Mouse (Mus musculus) limb, embryonic 10.5 days (tissue): ENCODE data around the gene Abhd6. TPM values are rescaled to one million over a fixed set of nuclear protein-coding genes. Genes with fewer than 3 reads are reported as not detected.

Source experiments
- DNase-seq: peaks from one replicate; pipeline ENCODE4 v3.0.0-alpha.2; 2017; ENCODE audit warnings: low spot score
- H3K27ac ChIP-seq: fragments of 300-500 bp; sonication (generic); 2 replicates; pipeline ENCODE4 v1.5.1; 2016; ENCODE audit warnings: mild to moderate bottlenecking
- H3K27me3 ChIP-seq: fragments of 300-500 bp; sonication (generic); 2 replicates; pipeline ENCODE4 v1.6.1; 2016; ENCODE audit warnings: low read depth, mild to moderate bottlenecking; ENCODE audit not compliant: poor library complexity, severe bottlenecking
- H3K36me3 ChIP-seq: fragments of 300-500 bp; sonication (generic); 2 replicates; pipeline ENCODE4 v1.6.1; 2016; ENCODE audit warnings: mild to moderate bottlenecking, moderate library complexity
- H3K4me1 ChIP-seq: fragments of 300-500 bp; sonication (generic); 2 replicates; pipeline ENCODE4 v1.6.1; 2016
- H3K4me3 ChIP-seq: fragments of 300-500 bp; sonication (generic); 2 replicates; pipeline ENCODE4 v1.5.1; 2016; ENCODE audit warnings: mild to moderate bottlenecking, moderate library complexity
- H3K9me3 ChIP-seq: fragments of 300-500 bp; sonication (generic); replicated peaks from 2 replicates; pipeline ENCODE4 v1.6.1; 2016; ENCODE audit warnings: mild to moderate bottlenecking
- WGBS: fragments of 180-500 bp; shearing (Covaris S2); methylation state at CpG from one replicate; pipeline ENCODE4 v1.1.7; 2016; 5-methylcytosine and 5-hydroxymethylcytosine counted together
- polyA plus RNA-seq: library from polyadenylated mRNA; unstranded; fragments of >200 nt; fragmentation: Nextera tagmentation; extraction: Ambion mirVana; gene quantifications from 2 replicates; pipeline ENCODE4 v1.2.1, GENCODE M21; 2016

Abhd6 gene
- polyA plus RNA-seq: 13.8 and 20.9 TPM in 2 replicates

DNA sequence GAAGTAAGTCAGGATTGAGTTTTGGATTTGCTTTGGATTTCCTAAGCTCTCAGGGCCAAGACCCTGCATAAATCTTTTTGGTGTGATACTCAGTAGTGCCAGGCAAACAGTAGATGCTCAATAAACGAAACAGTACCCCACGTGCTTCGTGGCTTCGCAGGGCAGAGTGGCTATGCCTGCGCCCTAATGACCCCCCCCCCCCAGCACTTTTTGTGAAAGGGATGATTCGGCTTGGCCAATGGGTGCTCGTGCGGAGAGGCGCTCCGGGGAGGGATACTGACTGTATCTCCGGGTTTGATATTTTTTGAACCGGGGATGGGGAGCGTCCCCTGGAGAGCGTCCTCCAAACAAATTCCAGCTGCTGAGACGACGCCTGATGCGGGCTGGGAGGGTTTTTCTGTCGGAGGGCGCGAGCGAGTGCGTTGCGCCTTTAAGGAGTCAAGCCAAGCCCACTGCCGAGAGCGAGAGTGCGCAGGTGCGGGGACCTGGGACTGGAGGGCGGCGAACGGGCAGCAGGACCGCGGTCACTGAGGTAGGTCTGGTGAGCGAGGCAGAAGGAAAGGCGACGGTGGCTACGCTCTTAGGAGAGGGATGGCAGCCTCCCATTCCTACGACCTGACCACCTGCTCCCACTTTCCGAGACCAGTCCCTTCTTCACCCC lies at the start of gene Abhd6:
Gene Abhd6 (plus strand): TSS at position 471 of the 661 bp plus-strand sequence.
- peak within 1 kb of the TSS; percentile 82 for H3K27ac ChIP-seq
- H3K27me3 ChIP-seq: peaks cover 52% of the 10 kb centered on the region
- no peaks in the 10 kb centered on the region for H3K9me3 ChIP-seq
- peaks cover 37% of the 10 kb centered on the region for H3K4me1 ChIP-seq
- peak; percentile 93 for DNase-seq
- peak within 1 kb of the TSS; percentile 63 for H3K4me3 ChIP-seq
- 2% methylated on average over 38 of the region's 38 CpGs for WGBS
- H3K36me3 ChIP-seq: no peaks in the 10 kb centered on the region

- peaks cover 29% of the 10 kb centered on the region for H3K36me3 ChIP-seq
- no peaks in the 10 kb centered on the region for H3K27me3 ChIP-seq
- H3K27ac ChIP-seq: peak overlapping the region; percentile 54
- 29% methylated on average over 6 of the region's 6 CpGs for WGBS
- no peak overlapping the region for H3K4me3 ChIP-seq
- no peak for DNase-seq
- H3K9me3 ChIP-seq: no peaks in the 10 kb centered on the region
- H3K4me1 ChIP-seq: peaks cover 22% of the 10 kb centered on the region
These were observed 48.6 kb upstream of the Abhd6 start for GRCm38 (mm10) chr14:7954071-7954471.

GRCm38 (mm10) chr14:7956427-7956826 lies 46.3 kb upstream of the Abhd6 start:
- Histone ChIP-seq H3K27me3 (no peaks in the 10 kb centered on the region), H3K4me3 (no peak overlapping the region), H3K27ac (no peak overlapping the region), H3K4me1 (peaks cover 22% of the 10 kb centered on the region), H3K36me3 (peaks cover 5% of the 10 kb centered on the region), H3K9me3 (no peaks in the 10 kb centered on the region)
- DNase-seq: no peak
- 83% methylated on average over 10 of the region's 10 CpGs for WGBS

- H3K27me3 ChIP-seq: no peaks in the 10 kb centered on the region
- no peak for DNase-seq
- H3K4me1 ChIP-seq: peaks cover 22% of the 10 kb centered on the region
- 60% methylated on average over 9 of the region's 9 CpGs for WGBS
- 0 out of 2 replicates have a peak within 1 kb of the TSS, but pooled peaks have one; percentile 19 for H3K27ac ChIP-seq
- H3K4me3 ChIP-seq: no peak within 1 kb of the TSS
- H3K9me3 ChIP-seq: no peaks in the 10 kb centered on the region
- no peaks in the 10 kb centered on the region for H3K36me3 ChIP-seq
These were observed 45.7 kb upstream of the Abhd6 start, which contains the start of gene Gm45521 for GRCm38 (mm10) chr14:7957049-7957448. Gm45521 (plus strand) TSS chr14:7957288.

DNA sequence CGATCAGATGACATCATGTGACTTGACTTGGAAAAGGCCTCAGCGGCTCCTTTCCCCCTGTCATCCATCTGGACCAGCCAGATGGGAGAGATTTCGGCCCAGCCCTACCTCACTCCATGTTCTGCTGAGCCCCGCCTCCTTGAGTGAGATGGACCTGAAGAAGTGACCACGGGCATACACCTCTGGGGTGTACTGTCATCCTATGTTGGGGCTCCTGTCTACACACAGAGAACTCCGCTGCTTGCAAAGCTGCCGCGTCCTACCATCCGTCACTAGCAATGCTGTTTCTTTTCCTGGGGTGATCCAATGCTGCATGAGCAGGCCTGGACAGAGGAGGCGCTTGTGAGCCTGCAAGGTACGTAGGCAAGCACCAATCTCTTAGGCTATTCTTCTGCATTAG lies 42.1 kb upstream of the Abhd6 start:
- H3K4me3 ChIP-seq: no peak overlapping the region
- no peak overlapping the region for H3K27ac ChIP-seq
- no peaks in the 10 kb centered on the region for H3K27me3 ChIP-seq
- WGBS: 51% methylated on average over 11 of the region's 11 CpGs
- DNase-seq: no peak
- no peaks in the 10 kb centered on the region for H3K9me3 ChIP-seq
- H3K36me3 ChIP-seq: no peaks in the 10 kb centered on the region
- peaks cover 12% of the 10 kb centered on the region for H3K4me1 ChIP-seq

DNA sequence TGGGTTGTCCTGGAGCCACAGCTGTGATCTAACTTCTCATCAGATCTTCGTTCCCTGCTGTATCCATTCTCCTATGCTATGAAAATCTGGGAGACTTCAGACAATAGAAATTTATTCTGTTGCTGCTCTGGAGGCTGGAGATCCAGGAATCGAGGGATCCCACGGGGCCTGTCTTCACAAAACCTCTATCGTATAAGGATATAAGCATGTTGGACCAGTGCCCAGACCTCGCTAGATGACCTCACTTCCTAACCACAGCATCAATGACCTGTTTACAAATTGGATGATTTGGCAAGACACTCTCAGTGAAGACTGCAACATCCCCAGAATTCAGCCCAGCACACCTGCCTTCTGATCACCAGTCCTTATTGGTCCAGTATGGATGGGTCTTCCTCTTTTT lies 41.0 kb upstream of the Abhd6 start:
- H3K4me3 ChIP-seq: no peak overlapping the region
- no peak for DNase-seq
- H3K4me1 ChIP-seq: peaks cover 12% of the 10 kb centered on the region
- H3K27ac ChIP-seq: no peak overlapping the region
- no peaks in the 10 kb centered on the region for H3K27me3 ChIP-seq
- H3K9me3 ChIP-seq: no peaks in the 10 kb centered on the region
- no peaks in the 10 kb centered on the region for H3K36me3 ChIP-seq
- WGBS: 90% methylated on average over 5 of the region's 5 CpGs

DNA sequence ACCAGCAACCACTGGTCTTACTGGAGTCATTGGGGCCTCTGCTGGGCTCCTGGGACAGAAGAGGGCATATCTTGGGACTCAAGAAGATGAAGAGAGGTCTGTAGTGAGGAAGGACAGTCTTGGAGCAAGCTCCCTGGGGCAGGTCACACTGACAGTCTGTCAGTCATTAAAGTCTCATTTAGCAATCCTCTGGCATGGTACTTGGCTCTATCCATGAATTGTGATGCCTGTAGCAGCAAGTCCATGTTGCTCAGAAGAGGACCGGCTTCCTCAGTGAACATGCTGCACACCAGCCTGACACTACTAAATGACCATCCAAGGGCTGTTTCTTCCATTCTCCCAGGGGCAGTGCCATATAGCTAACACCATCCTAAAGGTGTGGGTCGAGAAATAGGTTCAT lies 40.1 kb upstream of the Abhd6 start:
- no peak for DNase-seq
- Histone ChIP-seq H3K4me1 (peaks cover 4% of the 10 kb centered on the region; the same call in 1 of the 2 replicates), H3K27me3 (no peaks in the 10 kb centered on the region), H3K9me3 (no peaks in the 10 kb centered on the region), H3K4me3 (no peak overlapping the region), H3K27ac (no peak overlapping the region), H3K36me3 (no peaks in the 10 kb centered on the region)
- 81% methylated on average over 2 of the region's 2 CpGs for WGBS

GRCm38 (mm10) chr14:7963160-7963559 lies 39.5 kb upstream of the Abhd6 start:
- Histone ChIP-seq H3K9me3 (no peaks in the 10 kb centered on the region), H3K27ac (no peak overlapping the region; the same call in 1 of the 2 replicates), H3K36me3 (no peaks in the 10 kb centered on the region), H3K4me3 (no peak overlapping the region), H3K4me1 (peaks cover 4% of the 10 kb centered on the region; the same call in 1 of the 2 replicates), H3K27me3 (no peaks in the 10 kb centered on the region)
- 69% methylated on average over 7 of the region's 7 CpGs for WGBS
- DNase-seq: no peak

- Histone ChIP-seq H3K9me3 (no peaks in the 10 kb centered on the region), H3K27me3 (no peaks in the 10 kb centered on the region), H3K4me1 (peaks cover 4% of the 10 kb centered on the region; the same call in 1 of the 2 replicates), H3K27ac (no peak overlapping the region), H3K36me3 (no peaks in the 10 kb centered on the region), H3K4me3 (no peak overlapping the region)
- 54% methylated on average over 11 of the region's 11 CpGs for WGBS
- DNase-seq: peak; percentile 73
These were observed 38.3 kb upstream of the Abhd6 start for GRCm38 (mm10) chr14:7964219-7964889.

GRCm38 (mm10) chr14:7971889-7972493 lies 30.7 kb upstream of the Abhd6 start:
- DNase-seq: no peak
- H3K27ac ChIP-seq: no peak overlapping the region
- peaks cover 3% of the 10 kb centered on the region; the same call in 1 of the 2 replicates for H3K4me1 ChIP-seq
- WGBS: 76% methylated on average over 10 of the region's 10 CpGs
- no peaks in the 10 kb centered on the region for H3K9me3 ChIP-seq
- no peaks in the 10 kb centered on the region for H3K36me3 ChIP-seq
- no peak overlapping the region for H3K4me3 ChIP-seq
- no peaks in the 10 kb centered on the region for H3K27me3 ChIP-seq

DNA sequence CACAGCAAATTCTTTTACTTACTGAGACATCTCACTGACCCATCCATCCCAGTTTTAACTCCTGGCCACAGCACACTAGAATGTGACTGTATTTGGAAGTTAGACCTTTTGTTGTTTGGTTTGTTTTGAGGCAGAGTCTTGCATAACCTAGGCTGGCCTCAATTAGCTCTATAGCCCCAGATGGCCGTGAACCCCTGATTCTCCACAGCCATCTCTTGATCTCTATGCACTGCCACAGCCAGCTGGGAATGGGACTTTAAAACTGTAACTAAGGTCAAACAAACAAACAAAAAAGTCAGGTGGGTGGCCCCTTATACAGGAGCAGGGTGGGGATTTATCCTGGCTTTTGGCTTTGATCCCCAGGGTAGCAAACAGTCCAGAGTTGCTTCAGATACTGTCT lies 28.1 kb upstream of the Abhd6 start:
- Histone ChIP-seq H3K4me1 (peaks cover 3% of the 10 kb centered on the region; the same call in 1 of the 2 replicates), H3K27me3 (no peaks in the 10 kb centered on the region), H3K36me3 (no peaks in the 10 kb centered on the region), H3K4me3 (no peak overlapping the region), H3K9me3 (no peaks in the 10 kb centered on the region), H3K27ac (no peak overlapping the region)
- DNase-seq: no peak
- 93% methylated on average over 1 of the region's 1 CpGs for WGBS

GRCm38 (mm10) chr14:7975177-7975576 lies 27.5 kb upstream of the Abhd6 start:
- no peak for DNase-seq
- Histone ChIP-seq H3K27ac (no peak overlapping the region), H3K4me1 (peaks cover 3% of the 10 kb centered on the region; the same call in 1 of the 2 replicates), H3K36me3 (no peaks in the 10 kb centered on the region), H3K4me3 (no peak overlapping the region), H3K27me3 (no peaks in the 10 kb centered on the region), H3K9me3 (no peaks in the 10 kb centered on the region)
- WGBS: 88% methylated on average over 6 of the region's 6 CpGs

- 97% methylated on average over 1 of the region's 1 CpGs for WGBS
These were observed 25.2 kb upstream of the Abhd6 start for GRCm38 (mm10) chr14:7977471-7977870.

More at GRCm38 (mm10) chr14:7977471-7977870, 25.2 kb upstream of the Abhd6 start:
- Histone ChIP-seq H3K9me3 (no peaks in the 10 kb centered on the region), H3K4me3 (no peak overlapping the region), H3K36me3 (no peaks in the 10 kb centered on the region), H3K27ac (no peak overlapping the region), H3K27me3 (no peaks in the 10 kb centered on the region), H3K4me1 (no peaks in the 10 kb centered on the region)
- DNase-seq: no peak
